Mouse (Mus musculus): ENCODE measurements around the gene Unc45b. TPM values are rescaled to one million over a fixed set of nuclear protein-coding genes. Genes with fewer than 3 reads are reported as not detected.
"Not testable (repeated sequence)": the region's sequence is repeated elsewhere in the genome, so short reads cannot be mapped to it uniquely, and the experiment has no call there.

The Unc45b gene
- polyA plus RNA-seq, 1 experiment from 2014 or later: 0.32 TPM

DNA sequence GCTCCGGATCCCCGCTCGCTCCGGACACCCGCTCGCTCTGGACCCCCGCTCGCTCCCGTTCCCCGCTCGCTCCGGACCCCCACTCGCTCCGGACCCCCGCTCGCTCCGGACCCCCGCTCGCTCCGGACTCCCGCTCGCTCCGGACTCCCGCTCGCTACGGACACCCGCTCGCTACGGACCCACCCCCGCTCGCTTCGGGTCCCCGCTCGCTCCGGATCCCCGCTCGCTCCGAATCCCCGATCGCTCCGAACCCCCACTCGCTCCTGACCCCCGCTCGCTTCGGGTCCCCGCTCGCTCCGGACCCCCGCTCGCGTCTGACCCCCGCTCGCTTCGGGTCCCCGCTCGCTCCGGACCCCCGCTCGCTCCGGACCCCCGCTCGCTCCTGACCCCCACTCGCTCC is 20.8 kb downstream of the Unc45b start:
- not testable (repeated sequence) for H3K36me3 ChIP-seq (replicated peaks); H3K9me3 ChIP-seq; H3K27ac ChIP-seq (replicated peaks)
- Histone ChIP-seq H3K4me1 (peaks cover 18% of the 10 kb centered on the region), H3K27me3 (replicated peaks; ENCODE audit: low read depth, poor library complexity, severe bottlenecking) (peaks cover 94% of the 10 kb centered on the region), H3K4me3 (peak overlapping the region; percentile 60)
- WGBS: under 1% methylated on average over 57 of the region's 63 CpGs
- peak; percentile 38 for DNase-seq (ENCODE audit: low spot score)

- H3K9me3 ChIP-seq; H3K27ac ChIP-seq (replicated peaks); H3K36me3 ChIP-seq (replicated peaks): not testable (repeated sequence)
- 1% methylated on average over 118 of the region's 119 CpGs for WGBS
- Histone ChIP-seq H3K4me1 (peaks cover 18% of the 10 kb centered on the region), H3K4me3 (peak overlapping the region; percentile 60), H3K27me3 (replicated peaks; ENCODE audit: low read depth, poor library complexity, severe bottlenecking) (peaks cover 94% of the 10 kb centered on the region)
- peak; percentile 30 for DNase-seq (ENCODE audit: low spot score)
Measured at GRCm38 (mm10) chr11:82931671-82932450, 21.5 kb downstream of the Unc45b start.

DNA sequence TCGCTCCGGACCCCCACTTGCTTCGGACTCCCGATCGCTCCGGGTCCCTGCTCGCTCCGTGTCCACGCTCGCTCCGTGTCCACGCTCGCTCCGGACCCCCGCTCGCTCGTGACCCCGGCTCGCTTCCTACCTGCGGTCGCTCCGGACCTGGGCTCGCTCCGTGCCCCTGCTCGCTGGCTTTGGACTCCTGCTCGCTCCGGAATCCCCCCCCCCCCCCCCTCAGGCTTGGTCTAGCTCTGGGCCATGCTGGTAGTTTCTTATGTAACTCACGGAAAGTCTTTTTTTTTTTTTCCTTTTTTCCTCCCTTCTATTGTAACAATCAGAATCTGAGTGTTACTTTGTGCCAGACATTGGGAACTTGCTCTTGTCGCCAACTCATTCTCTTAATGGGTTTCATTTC is 22.8 kb downstream of the Unc45b start:
- Histone ChIP-seq H3K36me3 (replicated peaks) (no peaks in the 10 kb centered on the region), H3K4me3 (peak overlapping the region; percentile 60), H3K27ac (replicated peaks) (no peak overlapping the region), H3K4me1 (peaks cover 18% of the 10 kb centered on the region), H3K27me3 (replicated peaks; ENCODE audit: low read depth, poor library complexity, severe bottlenecking) (peaks cover 94% of the 10 kb centered on the region), H3K9me3 (no peaks in the 10 kb centered on the region)
- WGBS: 2% methylated on average over 29 of the region's 29 CpGs
- DNase-seq (ENCODE audit: low spot score): peak; percentile 15

DNA sequence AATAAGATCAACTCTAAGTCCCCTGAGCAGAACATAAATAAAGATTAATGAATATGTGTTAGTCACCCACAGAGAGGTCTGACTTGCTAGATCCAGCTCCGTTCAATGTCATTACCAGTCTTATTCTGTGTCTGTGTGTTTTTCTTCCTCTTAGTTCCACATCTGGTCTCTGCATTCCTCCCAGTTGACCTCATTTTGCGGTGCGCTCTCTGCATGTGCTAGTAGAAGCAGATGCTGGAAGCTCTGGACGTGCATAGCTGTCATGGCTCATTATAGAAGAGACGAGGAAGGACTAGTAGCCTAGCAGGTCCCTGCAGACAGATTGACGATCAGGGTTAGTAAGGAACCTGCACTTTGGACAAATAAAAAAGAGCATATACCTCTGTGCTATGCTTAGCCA is 33.0 kb downstream of the Unc45b start:
- Histone ChIP-seq H3K4me3 (no peak overlapping the region), H3K27ac (replicated peaks) (no peak overlapping the region), H3K9me3 (no peaks in the 10 kb centered on the region), H3K27me3 (replicated peaks; ENCODE audit: low read depth, poor library complexity, severe bottlenecking) (peaks cover 38% of the 10 kb centered on the region), H3K4me1 (peaks cover 2% of the 10 kb centered on the region; the same call in 1 of the 2 replicates), H3K36me3 (replicated peaks) (no peaks in the 10 kb centered on the region)
- DNase-seq (ENCODE audit: low spot score): peak; percentile 15
- WGBS: 48% methylated on average over 6 of the region's 6 CpGs

DNA sequence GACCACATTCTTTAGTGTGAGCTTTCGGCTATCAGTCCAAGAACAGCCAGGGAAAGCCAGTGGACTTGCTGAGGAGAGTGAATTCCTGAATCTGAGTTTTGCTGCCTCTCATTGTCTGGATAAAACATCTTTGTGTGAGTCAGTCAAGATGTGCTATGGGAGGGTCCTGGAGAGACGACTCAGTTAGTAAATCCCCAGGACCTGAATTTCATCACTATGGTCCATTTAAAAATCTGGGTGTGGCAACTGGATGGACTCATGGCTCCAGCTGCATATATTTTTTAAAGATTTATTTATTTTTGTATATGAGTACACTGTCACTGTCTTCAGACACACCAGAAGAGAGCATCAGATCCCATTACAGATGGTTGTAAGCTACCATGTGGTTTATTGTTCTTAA is 35.3 kb downstream of the Unc45b start:
- no peak overlapping the region for H3K27ac ChIP-seq (replicated peaks)
- H3K4me3 ChIP-seq: no peak overlapping the region
- no peaks in the 10 kb centered on the region for H3K36me3 ChIP-seq (replicated peaks)
- H3K9me3 ChIP-seq: no peaks in the 10 kb centered on the region
- no peak for DNase-seq (ENCODE audit: low spot score)
- H3K4me1 ChIP-seq: peaks cover 2% of the 10 kb centered on the region; the same call in 1 of the 2 replicates
- peaks cover 38% of the 10 kb centered on the region for H3K27me3 ChIP-seq (replicated peaks; ENCODE audit: low read depth, poor library complexity, severe bottlenecking)
- 73% methylated on average over 2 of the region's 2 CpGs for WGBS

DNA sequence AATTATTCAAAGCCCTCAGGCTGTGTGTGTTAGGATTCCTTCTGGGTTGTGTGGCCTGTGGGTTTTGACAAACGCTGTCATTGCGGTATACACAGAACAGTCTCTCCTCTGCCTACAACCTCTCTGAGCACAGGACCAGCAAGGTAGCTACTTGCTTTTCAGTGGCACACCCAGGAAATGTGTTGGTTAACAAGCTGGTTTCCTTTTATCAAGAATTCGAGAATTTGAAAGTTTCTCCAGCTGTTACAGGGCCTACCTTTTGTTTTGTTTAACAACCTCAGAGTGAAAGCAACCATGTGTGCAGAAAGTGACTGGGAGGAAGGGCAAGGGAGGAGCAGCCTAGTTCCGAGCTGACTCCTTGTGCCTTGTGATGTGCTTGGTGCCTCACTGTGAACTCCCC is 37.1 kb downstream of the Unc45b start:
- H3K27ac ChIP-seq (replicated peaks): no peak overlapping the region
- WGBS: 47% methylated on average over 4 of the region's 4 CpGs
- H3K4me3 ChIP-seq: no peak overlapping the region
- peaks cover 51% of the 10 kb centered on the region for H3K27me3 ChIP-seq (replicated peaks; ENCODE audit: low read depth, poor library complexity, severe bottlenecking)
- H3K36me3 ChIP-seq (replicated peaks): no peaks in the 10 kb centered on the region
- no peak for DNase-seq (ENCODE audit: low spot score)
- H3K9me3 ChIP-seq: no peaks in the 10 kb centered on the region
- peaks cover 17% of the 10 kb centered on the region for H3K4me1 ChIP-seq

GRCm38 (mm10) chr11:82949036-82949435 is 38.7 kb downstream of the Unc45b start:
- Histone ChIP-seq H3K9me3 (no peaks in the 10 kb centered on the region), H3K4me1 (peaks cover 15% of the 10 kb centered on the region), H3K27ac (replicated peaks) (no peak overlapping the region), H3K4me3 (no peak overlapping the region), H3K27me3 (replicated peaks; ENCODE audit: low read depth, poor library complexity, severe bottlenecking) (peaks cover 59% of the 10 kb centered on the region), H3K36me3 (replicated peaks) (no peaks in the 10 kb centered on the region)
- 85% methylated on average over 9 of the region's 9 CpGs for WGBS
- no peak for DNase-seq (ENCODE audit: low spot score)

DNA sequence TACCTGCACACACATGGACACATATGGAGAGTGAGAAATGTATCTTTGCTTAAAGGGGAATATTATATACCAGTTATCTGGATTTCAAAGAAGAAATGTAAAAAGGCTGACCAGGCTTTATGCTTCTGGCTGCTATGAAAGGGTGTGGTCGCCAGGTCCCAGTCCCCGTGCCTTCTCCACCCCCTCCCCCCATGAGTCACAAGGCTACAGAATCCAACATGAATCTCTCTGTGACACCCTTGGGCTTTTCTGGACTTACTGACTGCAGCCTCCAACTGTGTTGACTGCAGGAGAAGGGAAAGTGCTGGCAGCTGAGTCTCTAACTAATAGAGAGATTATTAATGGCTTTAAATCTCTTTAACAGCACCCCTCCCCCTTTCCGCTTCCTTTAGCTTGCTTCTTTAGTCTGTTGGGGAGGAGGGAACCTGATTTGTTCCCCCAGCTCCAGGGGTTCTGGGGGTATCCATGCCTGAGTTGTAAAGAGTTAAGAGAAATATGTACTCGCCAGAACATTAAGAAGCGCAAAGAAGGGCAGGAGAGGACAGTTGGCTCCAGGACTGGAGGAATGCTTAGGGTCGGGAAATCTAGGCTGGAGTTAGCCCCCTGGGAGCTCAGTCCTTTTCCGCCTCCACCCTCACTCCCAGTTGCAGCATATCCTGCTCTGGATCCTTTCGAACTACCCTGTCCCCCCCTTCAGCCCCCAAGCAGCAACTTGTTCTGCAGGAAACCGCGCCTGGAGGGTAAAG is 40.6 kb downstream of the Unc45b start, which contains the start of gene Slfn5:
TSS of gene Slfn5 (plus strand) at position 614 of the 746 bp plus-strand sequence.
- no peaks in the 10 kb centered on the region for H3K9me3 ChIP-seq
- H3K27ac ChIP-seq (replicated peaks): no peak within 1 kb of the TSS
- DNase-seq (ENCODE audit: low spot score): no peak
- H3K4me3 ChIP-seq: peak within 1 kb of the TSS; percentile 17
- peaks cover 68% of the 10 kb centered on the region for H3K27me3 ChIP-seq (replicated peaks; ENCODE audit: low read depth, poor library complexity, severe bottlenecking)
- H3K4me1 ChIP-seq: peaks cover 15% of the 10 kb centered on the region
- WGBS: 13% methylated on average over 10 of the region's 10 CpGs
- H3K36me3 ChIP-seq (replicated peaks): no peaks in the 10 kb centered on the region

DNA sequence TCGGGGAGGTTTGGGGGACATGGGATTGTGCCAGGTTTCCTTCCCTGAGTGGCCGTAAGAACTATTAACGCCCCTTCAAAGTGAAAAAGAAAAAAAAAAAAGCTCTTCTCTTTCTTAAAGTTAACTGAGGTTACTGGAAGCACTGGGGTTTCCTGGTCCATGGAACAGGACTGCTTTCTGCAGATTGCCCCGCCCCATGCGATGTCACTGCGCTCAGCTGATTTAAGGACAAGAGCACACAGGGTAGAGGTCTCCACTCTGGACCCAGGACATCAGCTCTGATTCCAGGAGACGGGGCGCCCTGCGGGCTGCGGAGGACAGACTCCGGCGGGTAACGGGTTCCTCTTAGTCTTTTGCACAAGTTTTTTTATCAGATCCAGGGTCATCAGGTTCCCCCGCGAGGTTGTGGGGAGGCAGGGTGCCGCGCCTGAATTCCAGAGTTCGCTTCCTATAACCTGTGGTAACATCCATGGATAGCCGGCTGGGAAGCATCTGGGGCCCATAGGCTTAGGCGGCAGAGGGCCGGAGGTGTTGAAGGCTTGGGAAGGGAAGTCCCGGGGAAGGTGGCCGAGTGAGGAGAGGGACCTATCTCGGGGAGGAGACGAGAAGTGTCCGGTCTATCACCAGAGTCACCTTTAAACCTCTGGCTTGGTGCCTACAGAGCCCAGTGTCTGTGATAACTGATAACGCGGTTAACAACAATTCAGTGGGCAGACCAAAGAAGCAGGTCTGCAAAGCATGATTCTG is 41.7 kb downstream of the Unc45b start:
- DNase-seq (ENCODE audit: low spot score): peak; percentile 36
- Histone ChIP-seq H3K27me3 (replicated peaks; ENCODE audit: low read depth, poor library complexity, severe bottlenecking) (peaks cover 68% of the 10 kb centered on the region), H3K27ac (replicated peaks) (no peak overlapping the region), H3K36me3 (replicated peaks) (no peaks in the 10 kb centered on the region), H3K4me1 (peaks cover 15% of the 10 kb centered on the region), H3K9me3 (no peaks in the 10 kb centered on the region), H3K4me3 (peak overlapping the region; percentile 17)
- 9% methylated on average over 28 of the region's 28 CpGs for WGBS

DNA sequence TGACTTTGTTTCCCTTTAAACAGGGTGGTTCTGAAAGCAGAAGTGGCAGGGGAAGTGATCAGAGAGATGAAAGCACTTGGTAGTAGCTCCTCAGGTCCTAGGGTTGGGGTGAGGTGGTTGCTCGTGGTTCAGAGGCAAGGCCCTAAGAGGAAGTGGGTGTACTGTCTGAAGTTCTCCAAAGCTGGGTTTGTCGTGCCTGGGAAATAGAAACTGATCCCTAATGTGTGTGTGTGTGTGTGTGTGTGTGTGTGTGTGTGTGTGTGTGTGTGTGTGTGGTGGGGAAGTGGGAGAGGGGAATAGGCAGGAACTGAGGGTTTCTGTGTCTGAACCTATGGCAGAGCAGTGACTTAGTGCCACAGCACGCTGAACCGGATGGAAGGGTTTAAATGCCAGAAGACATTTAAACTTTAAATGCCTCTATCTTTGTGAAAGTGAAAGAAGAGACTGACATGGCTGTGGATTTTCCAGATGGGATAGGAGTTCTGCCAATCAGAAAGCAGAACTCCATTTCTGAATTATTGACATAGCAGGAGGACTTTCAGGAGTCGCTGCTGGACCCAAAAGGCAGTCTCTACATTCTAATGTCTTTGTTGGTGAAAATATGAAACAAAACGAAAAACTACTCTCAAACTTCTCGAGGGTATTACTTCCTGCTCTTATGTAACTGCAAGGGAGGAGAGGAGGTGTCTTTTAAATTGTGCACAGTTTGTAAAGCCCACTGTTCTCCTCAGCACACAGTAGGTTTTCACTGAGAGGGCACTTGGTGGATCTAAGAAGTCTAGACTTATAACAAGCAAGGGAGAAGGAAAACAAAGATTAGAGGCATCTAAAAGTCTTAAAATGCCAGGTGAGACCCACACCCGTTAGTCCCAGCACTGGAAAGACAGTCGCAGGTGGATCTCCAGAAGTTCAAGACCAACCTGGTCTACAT is 42.5 kb downstream of the Unc45b start:
- peaks cover 68% of the 10 kb centered on the region for H3K27me3 ChIP-seq (replicated peaks; ENCODE audit: low read depth, poor library complexity, severe bottlenecking)
- H3K36me3 ChIP-seq (replicated peaks): no peaks in the 10 kb centered on the region
- 68% methylated on average over 9 of the region's 9 CpGs for WGBS

GRCm38 (mm10) chr11:82954631-82955030 is 44.3 kb downstream of the Unc45b start:
- Histone ChIP-seq H3K27me3 (replicated peaks; ENCODE audit: low read depth, poor library complexity, severe bottlenecking) (peaks cover 53% of the 10 kb centered on the region), H3K9me3 (no peaks in the 10 kb centered on the region), H3K4me1 (peaks cover 15% of the 10 kb centered on the region), H3K36me3 (replicated peaks) (no peaks in the 10 kb centered on the region), H3K27ac (replicated peaks) (no peak overlapping the region), H3K4me3 (no peak overlapping the region)
- 80% methylated on average over 6 of the region's 6 CpGs for WGBS
- no peak for DNase-seq (ENCODE audit: low spot score)

More for the DNA sequence above, 42.5 kb downstream of the Unc45b start:
- Histone ChIP-seq H3K4me1 (peaks cover 15% of the 10 kb centered on the region), H3K4me3 (no peak overlapping the region), H3K27ac (replicated peaks) (no peak overlapping the region), H3K9me3 (no peaks in the 10 kb centered on the region)
- DNase-seq (ENCODE audit: low spot score): no peak
